Mouse (Mus musculus) lung, postnatal 0 days (tissue): Measurements from ENCODE around the gene Gm20388.

ENCODE experiments used
- CTCF ChIP-seq: IDR thresholded peaks from 2 replicates; pipeline ENCODE4 v1.5.1; 2016; ENCODE audit warnings: antibody characterized with exemption, mild to moderate bottlenecking
- EP300 ChIP-seq: IDR thresholded peaks from 2 replicates; pipeline ENCODE4 v1.6.1; 2016; ENCODE audit warnings: antibody characterized with exemption, mild to moderate bottlenecking, control low read depth

- no peak for TF ChIP-seq CTCF
- TF ChIP-seq EP300 = no peak
Measured at GRCm38 (mm10) chr8:120959470-120959891, 1048.8 kb downstream of the Gm20388 start.
